Mouse (Mus musculus) left cerebral cortex, adult 8-10 months (tissue): ENCODE data around the gene Dclre1c. TPM values are rescaled to one million over a fixed set of nuclear protein-coding genes. Genes with fewer than 3 reads are reported as not detected.

Experiments used
- DNase-seq, 2 experiments: peaks; one replicate each; pipeline ENCODE4 v3.0.0; 2022; ENCODE audit warnings: low spot score in 2 of 2
- total RNA-seq, 4 experiments: library from RNA; stranded (reverse); gene quantifications; 2 replicates each; pipeline ENCODE4 v1.2.4; 2022

Dclre1c gene
- total RNA-seq, 4 experiments from 2014 or later = 10.3 to 13.9 (median 10.9) TPM

- DNase-seq = peak; percentile 87 to 92
Observed at GRCm38 (mm10) chr2:3474861-3475283, 50.9 kb downstream of the Dclre1c start, which contains the start of gene Suv39h2. Gene Suv39h2, minus strand, starts transcription at chr2:3475031.

GRCm38 (mm10) chr2:3475746-3476251 is 51.9 kb downstream of the Dclre1c start:
- DNase-seq = no peak

GRCm38 (mm10) chr2:3480239-3480638 is 56.3 kb downstream of the Dclre1c start:
- DNase-seq = no peak

GRCm38 (mm10) chr2:3489816-3490215 is 65.9 kb downstream of the Dclre1c start:
- no peak for DNase-seq

- no peak for DNase-seq
Observed at GRCm38 (mm10) chr2:3493833-3494409, 70.0 kb downstream of the Dclre1c start.

- DNase-seq = no peak
Observed at GRCm38 (mm10) chr2:3499543-3499942, 75.6 kb downstream of the Dclre1c start.

GRCm38 (mm10) chr2:3500886-3501285 is 77.0 kb downstream of the Dclre1c start:
- DNase-seq = no peak

- DNase-seq = peak in 1 of 2 experiments; percentile 38
Observed at GRCm38 (mm10) chr2:3512076-3512475, 88.1 kb downstream of the Dclre1c start.

GRCm38 (mm10) chr2:3512552-3513454 is 88.9 kb downstream of the Dclre1c start, which contains the start of the genes Gm45902, Hspa14 and Cdnf:
Gene Gm45902, minus strand, starts transcription at chr2:3512790.
Gene Hspa14, minus strand, starts transcription at chr2:3512814.
Gene Cdnf, plus strand, starts transcription at chr2:3513030.
- DNase-seq = peak; percentile 94 to 99

Other genes with a start within 250 kb of the Dclre1c start
- gene Nmt2, start 139.9 kb upstream of the Dclre1c start, total RNA-seq = 10 to 100 TPM; 86.3 to 98.2 (median 91.2) TPM
- 10 to 100 TPM; 10.0 to 12.3 (median 10.1) TPM for gene Rpp38, start 91.5 kb upstream of the Dclre1c start, total RNA-seq
- gene Acbd7, start 88.0 kb upstream of the Dclre1c start, total RNA-seq = 1 to 10 TPM in 2 of 4 experiments, not detected in 2; 1.0 to 1.6 TPM
- gene Olah, start 26.9 kb upstream of the Dclre1c start, total RNA-seq = not detected
- 1 to 10 TPM; 1.1 to 4.1 (median 1.9) TPM for gene Meig1, start 1.5 kb upstream of the Dclre1c start, total RNA-seq
- gene Suv39h2, start 50.9 kb downstream of the Dclre1c start, total RNA-seq = 1 to 10 TPM; 2.8 to 4.1 (median 3.6) TPM
- 1 to 10 TPM; 4.3 to 5.6 (median 4.6) TPM for gene Gm45902, start 88.7 kb downstream of the Dclre1c start, total RNA-seq
- 10 to 100 TPM; 45.6 to 51.2 (median 48.0) TPM for gene Hspa14, start 88.7 kb downstream of the Dclre1c start, total RNA-seq
- gene Cdnf, start 88.9 kb downstream of the Dclre1c start, total RNA-seq = 1 to 10 TPM; 1.2 to 2.5 (median 1.8) TPM
- gene Fam107b, start 146.4 kb downstream of the Dclre1c start, total RNA-seq = 1 to 10 TPM; 7.1 to 9.5 (median 8.3) TPM